In the genomic region with DNA sequence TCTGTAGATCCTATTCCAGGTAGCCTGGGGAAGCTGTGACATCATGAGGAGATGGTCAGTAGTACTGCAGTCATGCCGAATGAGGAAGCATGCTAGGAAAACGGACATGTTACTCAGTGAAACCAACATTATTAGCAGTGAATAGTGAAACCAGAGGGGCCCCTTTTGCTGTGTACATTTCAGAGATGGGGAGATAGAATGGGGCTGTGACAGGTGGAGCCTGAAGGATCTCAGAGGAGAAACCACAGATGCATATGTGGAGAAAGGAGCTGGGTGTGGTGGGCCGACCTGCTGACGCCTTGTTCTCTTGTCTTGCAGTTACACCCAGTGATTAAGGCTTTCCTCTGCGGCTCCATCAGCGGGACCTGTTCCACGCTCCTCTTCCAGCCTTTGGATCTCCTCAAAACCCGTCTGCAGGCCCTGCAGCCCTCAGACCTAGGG, we compare ENCODE assay signal across 13 mouse cellular contexts. TPM values are rescaled to one million over a fixed set of nuclear protein-coding genes. Genes with fewer than 3 reads are reported as not detected.
DNase-seq lines count a peak whose midpoint lies in the region; ATAC-seq and TF ChIP-seq lines count a peak whose summit lies in the region.
"Had no signal": no experiment of that assay in that cellular context is flagged by ENCODE, and none has a peak within 500 bp of the region (broad histone marks: within the 10 kb centered on the region; RNA-seq: fewer than 3 reads in every experiment).

No protein-coding gene starts in this region.

- no peaks in the 10 kb centered on the region for H3K9me3 ChIP-seq in liver, embryonic 14.5 days (ENCODE audit: control insufficient read depth, low read length)
- no peaks in the 10 kb centered on the region for H3K9me3 ChIP-seq in stomach, embryonic 16.5 days (replicated peaks; ENCODE audit: control insufficient read depth, low read length)
- H3K9me3 ChIP-seq: midbrain, embryonic 10.5 days had no signal

- no peaks in the 10 kb centered on the region for H3K27me3 ChIP-seq in liver, embryonic 14.5 days (ENCODE audit: control insufficient read depth, insufficient read depth, low read length)
- no peaks in the 10 kb centered on the region for H3K27me3 ChIP-seq in stomach, embryonic 16.5 days (ENCODE audit: control insufficient read depth, insufficient read depth, low read length)

- TF ChIP-seq CTCF in lung, adult 2 months (IDR thresholded peaks at IDR 0.05; ENCODE audit: insufficient read depth, low read length): no peak
- TF ChIP-seq CTCF in liver, embryonic 14.5 days (IDR thresholded peaks at IDR 0.05; ENCODE audit: low read depth): no peak

- H3K4me3 ChIP-seq in lung, adult 2 months (replicated peaks; ENCODE audit: extremely low read depth, low read depth, low read length): no peak overlapping the region
- H3K4me3 ChIP-seq in liver, embryonic 14.5 days (ENCODE audit: insufficient read depth in 1 of 2, low read depth in 2 of 2, low read length in 2 of 2): peak overlapping the region; percentile 78 to 97
- H3K4me3 ChIP-seq in stomach, embryonic 16.5 days (replicated peaks; ENCODE audit: low read length): no peak overlapping the region
- H3K4me3 ChIP-seq: midbrain, embryonic 10.5 days had no signal

- TF ChIP-seq POLR2A in lung, adult 2 months (IDR thresholded peaks at IDR 0.05; ENCODE audit: borderline replicate concordance, extremely low read depth, low read depth, low read length): no peak

- peak overlapping the region; percentile 98 for H3K9ac ChIP-seq in liver, embryonic 14.5 days (replicated peaks)
- H3K9ac ChIP-seq in stomach, embryonic 16.5 days (ENCODE audit: low read length): no peak overlapping the region

- ATAC-seq in common myeloid progenitor, adult 5-6 weeks (replicated peaks; ENCODE audit: low read depth, poor library complexity, severe bottlenecking): peak; percentile 39
- peak; percentile 67 for ATAC-seq in liver, embryonic 14.5 days (ENCODE audit: insufficient read depth)
- ATAC-seq in stomach, embryonic 16.5 days (ENCODE audit: insufficient read depth, low FRiP score): peak; percentile 77
- ATAC-seq: hindbrain, postnatal 0 days had no signal

- H3K36me3 ChIP-seq in liver, embryonic 14.5 days (replicated peaks; ENCODE audit: control insufficient read depth, insufficient read depth, low read depth): peaks cover 49% of the 10 kb centered on the region
- peaks cover 4% of the 10 kb centered on the region; the same call in 1 of the 2 replicates for H3K36me3 ChIP-seq in stomach, embryonic 16.5 days (ENCODE audit: control insufficient read depth, insufficient read depth, low read length)

- WGBS in lung, adult 2 months: 74% methylated on average over 8 of the region's 8 CpGs
- WGBS in liver, embryonic 14.5 days (ENCODE audit: insufficient replicate concordance): 11% methylated on average over 8 of the region's 8 CpGs
- 63% methylated on average over 8 of the region's 8 CpGs for WGBS in stomach, embryonic 16.5 days

- peak overlapping the region; percentile 99 for H3K27ac ChIP-seq in liver, embryonic 14.5 days
- H3K27ac ChIP-seq in stomach, embryonic 16.5 days (ENCODE audit: low read length): peak overlapping the region; percentile 82
- H3K27ac ChIP-seq: hindbrain, postnatal 0 days had no signal

- H3K4me1 ChIP-seq in lung, adult 2 months (ENCODE audit: control insufficient read depth, insufficient read depth, low read length): no peaks in the 10 kb centered on the region
- peaks cover 53 to 69% of the 10 kb centered on the region in 2 experiments for H3K4me1 ChIP-seq in liver, embryonic 14.5 days (replicated peaks; ENCODE audit: control insufficient read depth in 2 of 2, insufficient read depth in 2 of 2, low read length in 1 of 2)
- peaks cover 24% of the 10 kb centered on the region for H3K4me1 ChIP-seq in stomach, embryonic 16.5 days (ENCODE audit: control insufficient read depth, insufficient read depth, low read length)

- H3K4me2 ChIP-seq in liver, embryonic 14.5 days (ENCODE audit: low read depth): peak overlapping the region; percentile 99
- H3K4me2 ChIP-seq in stomach, embryonic 16.5 days (ENCODE audit: low read depth, low read length): peak overlapping the region; percentile 5; the same call in 1 of the 2 replicates

- DNase-seq in lung, postnatal 25 days (ENCODE audit: low spot score): peak; percentile 21
- DNase-seq in lung, adult 2 months: no peak
- peak; percentile 69 to 76 (median 75) for DNase-seq in liver, embryonic 14.5 days (ENCODE audit: low read depth in 3 of 3, low spot score in 3 of 3)
- DNase-seq in testis, postnatal 14 days (ENCODE audit: low spot score): no peak
- no peak for DNase-seq in adrenal gland, adult 8-10 months
- DNase-seq in adrenal gland, postnatal 4 days (ENCODE audit: low spot score in 2 of 2): no peak

- peak; percentile 50; the same call in 1 of the 2 replicates for TF ChIP-seq EP300 in liver, embryonic 14.5 days (IDR thresholded peaks at IDR 0.05; ENCODE audit: low read depth)

RNA-seq across cellular contexts. Expression of a gene that starts 6.0 kb away (rescaled TPM):
- 34.2 and 41.9 TPM in 2 replicates for polyA plus RNA-seq in lung, adult 2 months (2012; rRNA removed)
- 31.2 and 41.1 TPM in 2 replicates for total RNA-seq in common myeloid progenitor, adult 5-6 weeks (2017)
- polyA plus RNA-seq in liver, embryonic 14.5 days (2012; rRNA removed): 94.3 and 106 TPM in 2 replicates
- polyA plus RNA-seq in liver, embryonic 14.5 days (2014; fragmentation: Nextera tagmentation; extraction: Ambion mirVana): 118 and 136 TPM in 2 replicates
- 34.8 and 35.0 TPM in 2 replicates for polyA plus RNA-seq in stomach, embryonic 16.5 days (2015; fragmentation: Nextera tagmentation; extraction: Ambion mirVana)
- total RNA-seq in adrenal gland, adult 8-10 months (2022): 10 to 100 TPM; 30.0 to 35.8 (median 30.9) TPM
- 10 to 100 TPM; 22.4 to 25.0 TPM for total RNA-seq in adrenal gland, postnatal 4 days (2021)

RNA-seq across cellular contexts. Expression of a gene that starts 11.3 kb away (rescaled TPM):
- polyA plus RNA-seq in lung, adult 2 months (2012; rRNA removed): 1,383 and 1,388 TPM in 2 replicates
- total RNA-seq in common myeloid progenitor, adult 5-6 weeks (2017): 5,315 and 5,374 TPM in 2 replicates
- polyA plus RNA-seq in liver, embryonic 14.5 days (2012; rRNA removed): 1,110 and 1,446 TPM in 2 replicates
- polyA plus RNA-seq in liver, embryonic 14.5 days (2014; fragmentation: Nextera tagmentation; extraction: Ambion mirVana): 1,498 and 1,559 TPM in 2 replicates
- 1,156 and 1,211 TPM in 2 replicates for polyA plus RNA-seq in stomach, embryonic 16.5 days (2015; fragmentation: Nextera tagmentation; extraction: Ambion mirVana)
- total RNA-seq in adrenal gland, adult 8-10 months (2022): 100 to 1,000 TPM; 670 to 850 (median 733) TPM
- 1,000 to 10,000 TPM; 1,207 to 1,212 TPM for total RNA-seq in adrenal gland, postnatal 4 days (2021)

RNA-seq across cellular contexts. Expression of a gene that starts 24.3 kb away (rescaled TPM):
- polyA plus RNA-seq in lung, adult 2 months (2012; rRNA removed): 1.3 and 1.5 TPM in 2 replicates
- not detected in 2 replicates for total RNA-seq in common myeloid progenitor, adult 5-6 weeks (2017)
- polyA plus RNA-seq in liver, embryonic 14.5 days (2012; rRNA removed): not detected in 2 replicates
- polyA plus RNA-seq in liver, embryonic 14.5 days (2014; fragmentation: Nextera tagmentation; extraction: Ambion mirVana): not detected in 2 replicates
- polyA plus RNA-seq in stomach, embryonic 16.5 days (2015; fragmentation: Nextera tagmentation; extraction: Ambion mirVana): 0.97 and 1.0 TPM in 2 replicates
- not detected for total RNA-seq in adrenal gland, adult 8-10 months (2022)
- not detected for total RNA-seq in adrenal gland, postnatal 4 days (2021)
- total RNA-seq: adrenal gland, postnatal 14 days; gastrocnemius, adult 18-20 months; hindbrain, postnatal 0 days; left cerebral cortex, adult 18-20 months had no signal
- polyA plus RNA-seq: hindbrain, postnatal 0 days; midbrain, embryonic 10.5 days had no signal

RNA-seq across cellular contexts. Expression of a gene that starts 33.3 kb away (rescaled TPM):
- not detected in 2 replicates for polyA plus RNA-seq in lung, adult 2 months (2012; rRNA removed)
- not detected in 2 replicates for total RNA-seq in common myeloid progenitor, adult 5-6 weeks (2017)
- 0.01 TPM in 1 of 2 replicates, not detected in the other for polyA plus RNA-seq in liver, embryonic 14.5 days (2012; rRNA removed)
- not detected in 2 replicates for polyA plus RNA-seq in liver, embryonic 14.5 days (2014; fragmentation: Nextera tagmentation; extraction: Ambion mirVana)
- 1.7 and 2.6 TPM in 2 replicates for polyA plus RNA-seq in stomach, embryonic 16.5 days (2015; fragmentation: Nextera tagmentation; extraction: Ambion mirVana)
- under 1 TPM; 0.23 to 0.59 (median 0.37) TPM for total RNA-seq in adrenal gland, adult 8-10 months (2022)
- not detected for total RNA-seq in adrenal gland, postnatal 4 days (2021)
- total RNA-seq: adrenal gland, postnatal 14 days; gastrocnemius, adult 18-20 months had no signal

RNA-seq across cellular contexts. Expression of a gene that starts 46.5 kb away (rescaled TPM):
- polyA plus RNA-seq in lung, adult 2 months (2012; rRNA removed): 8.4 and 10.9 TPM in 2 replicates
- total RNA-seq in common myeloid progenitor, adult 5-6 weeks (2017): 7.5 and 9.4 TPM in 2 replicates
- 1.4 and 1.5 TPM in 2 replicates for polyA plus RNA-seq in liver, embryonic 14.5 days (2012; rRNA removed)
- 0.69 and 1.3 TPM in 2 replicates for polyA plus RNA-seq in liver, embryonic 14.5 days (2014; fragmentation: Nextera tagmentation; extraction: Ambion mirVana)
- 13.7 and 15.2 TPM in 2 replicates for polyA plus RNA-seq in stomach, embryonic 16.5 days (2015; fragmentation: Nextera tagmentation; extraction: Ambion mirVana)
- total RNA-seq in adrenal gland, adult 8-10 months (2022): 10 to 100 TPM in 2 of 4 experiments, 1 to 10 TPM in 2; 5.7 to 18.2 (median 12.4) TPM
- total RNA-seq in adrenal gland, postnatal 4 days (2021): 1 to 10 TPM; 7.2 TPM

Comparison
In these comparisons a context has a peak if more than half of its experiments do, and no peak if none do; other contexts are left out.
1. DNase-seq: peak in lung, postnatal 25 days (single experiment) and liver, embryonic 14.5 days (3 of 3); none in lung, adult 2 months (single experiment), testis, postnatal 14 days (single experiment), adrenal gland, adult 8-10 months (single experiment) and adrenal gland, postnatal 4 days (0 of 2).
2. H3K4me3 ChIP-seq: peak in liver, embryonic 14.5 days (2 of 2); none in lung, adult 2 months (single experiment) and stomach, embryonic 16.5 days (single experiment).
3. Peak in every context shown above with its lines, with median percentiles within 50 percentile points of each other: ATAC-seq.